Mouse (Mus musculus) A20 (cell line): ENCODE data around the gene Actc1.

Experiments used
- DNase-seq: peaks from one replicate; pipeline ENCODE4 v3.0.0-alpha.2; 2011; ENCODE audit warnings: low read depth, low spot score

Gene Actc1

DNA sequence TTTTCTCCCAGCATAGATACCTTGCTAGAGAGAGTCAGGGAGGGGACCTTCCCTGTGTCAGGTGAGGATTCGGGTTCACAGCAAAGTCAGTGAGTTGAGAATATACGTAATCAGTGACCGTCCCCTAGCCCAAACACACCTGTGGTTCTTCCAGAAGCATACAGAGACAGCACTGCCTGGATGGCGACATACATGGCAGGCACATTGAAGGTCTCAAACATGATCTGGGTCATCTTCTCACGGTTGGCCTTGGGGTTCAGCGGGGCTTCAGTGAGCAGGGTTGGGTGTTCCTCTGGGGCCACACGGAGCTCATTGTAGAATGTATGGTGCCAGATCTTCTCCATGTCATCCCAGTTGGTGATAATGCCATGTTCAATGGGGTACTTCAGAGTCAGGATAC, 3.2 kb downstream of the Actc1 start:
- DNase-seq, result no peak

DNA sequence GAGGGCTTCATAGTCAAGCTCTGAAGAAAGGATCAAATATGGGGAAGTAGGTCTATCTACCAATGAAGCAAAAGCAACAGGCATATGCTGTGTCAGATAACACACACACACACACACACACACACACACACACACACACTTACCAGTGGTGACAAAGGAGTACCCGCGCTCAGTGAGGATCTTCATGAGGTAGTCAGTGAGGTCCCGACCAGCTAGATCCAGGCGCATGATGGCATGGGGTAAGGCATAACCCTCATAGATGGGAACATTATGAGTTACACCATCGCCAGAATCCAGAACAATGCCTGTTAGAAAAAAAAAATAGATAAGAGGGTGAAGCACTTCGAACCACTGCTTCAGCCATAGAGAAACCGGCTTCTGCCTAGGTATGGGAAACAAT, 4.0 kb downstream of the Actc1 start:
- no peak for DNase-seq

DNA sequence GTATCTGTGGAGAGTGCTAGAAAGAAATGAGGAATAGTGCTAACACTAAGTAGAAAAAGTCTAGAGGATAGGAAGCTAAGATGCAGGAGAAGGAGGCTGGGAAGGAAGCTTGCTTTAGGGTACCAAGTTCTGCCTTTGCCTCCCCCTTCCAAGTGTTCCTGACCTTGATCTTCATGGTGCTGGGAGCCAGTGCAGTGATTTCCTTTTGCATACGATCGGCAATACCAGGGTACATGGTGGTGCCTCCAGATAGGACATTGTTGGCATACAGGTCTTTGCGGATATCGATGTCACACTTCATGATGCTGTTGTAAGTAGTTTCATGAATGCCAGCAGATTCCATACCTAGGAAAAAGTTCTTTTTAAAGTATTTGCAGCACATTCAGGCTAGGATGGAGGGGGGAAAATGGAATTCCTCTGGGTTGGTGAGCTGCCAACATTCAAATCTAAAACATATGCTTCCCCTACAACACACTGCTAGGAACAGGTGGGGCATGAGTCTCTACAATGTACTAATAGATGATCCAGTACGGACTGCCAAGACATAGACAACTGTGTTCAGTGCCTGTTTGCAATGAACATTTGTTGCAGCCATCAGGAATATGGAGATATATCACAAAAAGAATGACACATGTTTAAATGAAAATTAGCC, 5.3 kb downstream of the Actc1 start:
- DNase-seq, result no peak

DNA sequence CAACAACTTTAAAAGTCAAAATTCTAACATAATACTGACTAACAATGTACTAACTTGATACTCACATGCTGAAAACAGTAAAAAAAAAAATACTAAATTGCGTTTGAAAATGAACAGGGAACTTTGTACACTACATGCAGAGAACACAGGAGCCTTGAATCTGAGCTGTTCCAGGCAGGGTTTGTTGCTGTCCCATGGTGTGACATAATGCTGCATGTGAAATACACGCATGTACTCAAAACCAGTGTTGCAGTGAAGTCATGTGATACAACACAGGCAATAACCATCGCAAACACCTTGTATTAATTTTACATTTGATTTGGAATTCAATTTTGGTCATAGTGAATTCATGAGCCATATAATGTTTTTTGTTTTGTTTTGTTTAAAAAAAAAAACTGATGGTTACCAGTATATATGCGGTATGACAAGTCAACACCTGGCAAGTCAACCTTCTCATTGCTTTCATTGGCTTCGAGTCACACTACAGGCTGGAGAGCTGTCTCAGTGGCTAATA, 7.1 kb downstream of the Actc1 start:
- no peak for DNase-seq

GRCm38 (mm10) chr2:114037926-114038325, 15.4 kb downstream of the Actc1 start:
- no peak for DNase-seq

DNA sequence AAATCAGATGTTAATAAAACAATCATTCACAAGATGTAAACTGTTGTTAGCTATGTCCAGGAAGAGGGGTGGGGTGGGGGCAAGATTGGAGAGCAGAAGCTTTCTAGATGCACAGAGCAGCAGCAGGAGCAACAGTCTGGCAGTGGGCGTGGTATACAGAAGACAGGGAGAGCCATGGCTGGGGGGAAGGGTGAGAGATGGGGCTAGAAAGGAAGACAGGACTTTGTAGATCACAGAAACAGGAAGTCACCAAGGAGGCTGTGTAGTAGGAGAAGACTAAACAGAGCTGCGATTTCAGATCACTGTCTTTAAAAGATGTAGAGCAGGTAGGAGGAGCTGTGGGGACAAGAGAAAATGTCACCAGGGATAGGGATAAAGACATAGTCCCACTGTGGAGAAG, 21.1 kb downstream of the Actc1 start:
- DNase-seq, result peak; percentile 37

- DNase-seq, result peak; percentile 86
These were observed 30.0 kb downstream of the Actc1 start for GRCm38 (mm10) chr2:114023383-114023782.

DNA sequence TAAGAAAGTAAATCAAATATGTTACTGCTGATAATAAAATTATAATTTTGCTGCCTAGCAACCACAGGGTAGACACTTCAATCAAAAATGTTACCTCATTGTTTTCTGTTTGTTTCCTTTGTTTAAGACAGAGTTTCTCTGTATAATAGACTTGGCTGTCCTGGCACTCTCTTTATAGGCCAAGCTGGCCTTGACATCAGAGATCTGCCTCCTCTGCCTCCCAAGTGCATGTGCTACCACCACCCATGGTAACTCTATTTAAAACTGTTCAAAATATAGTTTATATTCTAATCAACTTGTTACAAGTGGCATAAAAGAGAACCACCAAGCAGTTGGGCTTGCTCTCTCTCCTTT, 33.2 kb downstream of the Actc1 start:
- DNase-seq, result no peak

GRCm38 (mm10) chr2:114019474-114020209, 33.7 kb downstream of the Actc1 start:
- no peak for DNase-seq

GRCm38 (mm10) chr2:114018136-114018535, 35.2 kb downstream of the Actc1 start:
- no peak for DNase-seq

DNA sequence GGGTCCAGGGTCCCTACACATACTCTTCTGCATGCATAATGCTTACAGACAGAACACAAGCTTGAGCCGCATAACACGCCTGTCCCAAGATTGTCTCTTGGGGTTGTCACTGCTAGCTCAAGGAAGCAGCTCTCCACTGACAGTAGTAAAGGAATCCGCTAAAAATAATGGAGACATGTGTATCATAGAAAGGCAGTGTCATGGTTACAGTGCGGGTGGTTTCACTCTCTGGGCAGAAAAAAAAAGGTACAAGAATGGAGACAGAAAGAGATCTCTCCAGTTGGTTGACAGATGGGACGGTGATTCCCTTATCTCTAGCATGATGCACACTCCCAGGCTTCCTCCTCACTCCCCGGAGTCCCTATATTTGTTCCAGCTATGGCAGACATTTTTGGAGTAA, 38.5 kb downstream of the Actc1 start:
- no peak for DNase-seq

DNA sequence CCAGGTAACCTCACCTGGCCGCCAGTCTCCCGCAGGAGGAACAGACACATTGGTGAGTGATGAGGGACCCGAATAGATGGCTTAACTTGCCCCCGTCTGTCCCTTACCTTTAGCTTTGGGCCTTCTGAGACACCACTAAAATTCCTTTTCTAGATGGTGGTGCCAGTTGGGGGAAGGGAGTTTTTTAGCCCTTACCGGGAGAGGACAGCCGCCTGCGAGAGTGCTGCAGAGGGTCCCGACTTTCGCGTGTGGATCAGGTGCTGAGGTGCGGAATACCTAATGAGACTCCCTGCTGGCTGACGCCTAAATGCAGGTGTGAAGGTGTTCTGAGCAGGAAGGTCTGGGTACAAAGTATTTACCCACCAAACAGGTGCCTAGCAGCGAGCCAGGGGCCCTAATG, 39.5 kb downstream of the Actc1 start:
- no peak for DNase-seq

DNA sequence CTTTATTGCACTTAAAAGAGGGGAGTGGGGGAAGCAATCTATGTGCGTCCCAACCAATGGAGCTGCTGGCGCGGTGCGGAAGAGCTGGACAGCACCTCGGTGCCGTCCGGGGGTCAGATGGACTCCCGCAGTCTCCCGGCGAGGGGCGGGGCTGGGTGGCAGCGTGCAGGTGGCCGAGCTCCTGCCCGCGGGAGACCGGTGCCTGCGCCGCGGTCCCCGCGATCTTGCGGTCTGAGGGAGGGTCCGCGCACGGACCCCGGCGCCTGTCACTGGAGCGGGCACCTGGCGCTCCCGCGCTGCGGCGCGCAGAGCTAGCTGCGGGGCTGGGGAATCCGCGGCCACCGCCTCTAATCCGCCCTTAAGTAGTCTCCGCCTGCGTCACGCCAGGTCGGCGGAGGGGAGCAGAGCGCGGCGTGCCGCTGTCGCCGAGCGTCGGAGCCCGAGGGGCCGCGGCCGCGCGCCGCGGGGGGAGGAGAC, 40.0 kb downstream of the Actc1 start, which contains the start of gene Gjd2:
TSS of gene Gjd2 (minus strand) at position 325 of the 477 bp plus-strand sequence.
- no peak for DNase-seq

- DNase-seq, result no peak
These were observed 40.6 kb downstream of the Actc1 start for GRCm38 (mm10) chr2:114012749-114013211.

- peak; percentile 26 for DNase-seq
These were observed 41.5 kb downstream of the Actc1 start for GRCm38 (mm10) chr2:114011838-114012237.

GRCm38 (mm10) chr2:114008321-114008720, 45.0 kb downstream of the Actc1 start:
- no peak for DNase-seq

DNA sequence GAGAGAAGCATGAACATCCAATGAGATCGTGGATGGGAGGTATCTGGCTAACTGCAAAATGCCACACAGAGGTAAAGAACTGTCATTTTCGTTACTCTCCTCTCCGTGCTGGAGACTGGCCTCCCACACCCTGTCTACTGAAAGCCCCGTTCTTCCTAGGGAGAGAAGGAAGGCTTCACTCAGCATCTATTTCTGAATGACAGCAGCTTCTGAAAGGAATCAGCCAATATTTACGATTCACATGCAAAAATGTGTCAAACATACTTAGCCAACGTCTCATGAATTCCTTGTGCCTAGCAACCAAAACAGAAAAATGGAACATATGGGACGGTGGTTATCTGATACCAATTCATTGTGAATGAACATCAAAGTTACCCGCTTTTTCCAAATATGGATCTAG, 55.9 kb downstream of the Actc1 start:
- no peak for DNase-seq
